Mouse (Mus musculus) testis, adult 2 months (tissue): ENCODE results near the gene Axin1. TPM values are rescaled to one million over a fixed set of nuclear protein-coding genes. Genes with fewer than 3 reads are reported as not detected.

Source experiments
- H3K27ac ChIP-seq: fragments of 200-500 bp; 2 replicates; pipeline ENCODE4 v1.5.1; 2012; ENCODE audit warnings: low read depth, low read length; ENCODE audit not compliant: control insufficient read depth, insufficient read depth
- H3K27me3 ChIP-seq: fragments of 200-500 bp; 2 replicates; pipeline ENCODE4 v1.6.1; 2012; ENCODE audit warnings: mild to moderate bottlenecking, low read length, moderate library complexity; ENCODE audit not compliant: control insufficient read depth, insufficient read depth
- H3K36me3 ChIP-seq: fragments of 200-500 bp; 2 replicates; pipeline ENCODE4 v1.6.1; 2012; ENCODE audit warnings: mild to moderate bottlenecking, low read length; ENCODE audit not compliant: control insufficient read depth, insufficient read depth
- H3K4me1 ChIP-seq: fragments of 200-500 bp; 2 replicates; pipeline ENCODE4 v1.6.1; 2012; ENCODE audit warnings: low read length; ENCODE audit not compliant: control insufficient read depth, insufficient read depth
- H3K4me3 ChIP-seq: fragments of 200-500 bp; 2 replicates; pipeline ENCODE4 v1.5.1; 2012; ENCODE audit warnings: low read depth, mild to moderate bottlenecking, low read length, moderate library complexity, mixed read lengths; ENCODE audit not compliant: control insufficient read depth
- CTCF ChIP-seq: fragments of 200-500 bp; IDR thresholded peaks from 2 replicates; pipeline ENCODE4 v1.5.1; 2012; ENCODE audit warnings: low read depth, mild to moderate bottlenecking, inconsistent platforms, low read length, moderate library complexity; ENCODE audit not compliant: control insufficient read depth, insufficient read depth, insufficient replicate concordance
- POLR2A ChIP-seq: fragments of 200-500 bp; IDR thresholded peaks from 2 replicates; pipeline ENCODE4 v1.6.1; 2012; ENCODE audit warnings: low read depth, mild to moderate bottlenecking, inconsistent platforms, low read length, moderate library complexity; ENCODE audit not compliant: control insufficient read depth
- polyA plus RNA-seq: library from polyadenylated mRNA; depleted of rRNA; stranded (reverse); fragments of >200 nt; gene quantifications from 2 replicates; pipeline ENCODE4 v1.2.3, GENCODE M21; 2012; rRNA removed

Gene Axin1
- polyA plus RNA-seq, 1 experiment: 15.0 TPM

DNA sequence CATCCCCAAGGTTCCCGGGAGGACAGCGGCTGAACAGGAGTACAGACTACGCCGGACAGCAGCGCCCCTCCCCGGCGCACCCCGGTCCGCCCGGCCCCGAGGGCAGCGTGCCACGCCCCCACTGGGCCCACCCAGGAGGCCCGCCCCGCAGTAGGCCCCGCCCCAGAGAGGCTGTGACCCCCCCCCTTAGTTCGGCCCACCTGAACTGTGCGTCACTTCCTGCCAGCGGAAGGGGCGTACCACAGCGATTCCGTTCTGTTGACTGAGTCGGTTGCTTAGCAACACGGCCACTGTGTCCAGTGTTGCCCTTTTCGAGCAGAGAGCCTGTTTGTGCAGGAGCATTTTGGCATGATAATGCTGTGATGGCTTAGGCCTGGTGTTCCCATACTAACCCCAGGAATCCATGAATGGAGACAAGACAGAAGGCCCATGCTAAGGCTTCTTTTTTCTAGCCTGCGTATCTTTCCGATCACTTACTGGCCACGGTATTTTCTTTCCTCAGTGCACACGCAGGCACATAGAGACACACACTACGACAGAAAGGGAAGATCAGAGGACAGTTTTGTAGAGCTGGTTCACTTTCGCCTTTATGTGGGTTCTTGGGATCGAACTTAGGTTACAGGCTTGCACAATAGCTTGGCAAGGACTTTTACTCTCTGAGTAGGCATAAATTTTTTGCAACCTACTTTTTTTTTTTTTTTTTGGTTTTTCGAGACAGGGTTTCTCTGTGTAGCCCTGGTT lies 105.8 kb downstream of the Axin1 start, which contains the start of gene Fam234a:
Fam234a (minus strand) TSS at position 142 of the 741 bp plus-strand sequence.
- Histone ChIP-seq H3K36me3 (no peaks in the 10 kb centered on the region), H3K27ac (peak within 1 kb of the TSS; percentile 85), H3K4me1 (peaks cover 4% of the 10 kb centered on the region), H3K4me3 (peak within 1 kb of the TSS; percentile 94), H3K27me3 (no peaks in the 10 kb centered on the region)
- TF ChIP-seq CTCF (no peak), POLR2A (peak; percentile 97)

Other genes starting within 250 kb of the Axin1 start
- 30.2 and 31.9 TPM in 2 replicates for gene Rab40c, start 219.0 kb upstream of the Axin1 start, polyA plus RNA-seq
- gene Pigq, start 193.8 kb upstream of the Axin1 start, polyA plus RNA-seq: 21.4 and 24.4 TPM in 2 replicates
- 0.40 and 0.69 TPM in 2 replicates for gene Nhlrc4, start 193.7 kb upstream of the Axin1 start, polyA plus RNA-seq
- 0.10 and 0.20 TPM in 2 replicates for gene A930017K11Rik, start 186.1 kb upstream of the Axin1 start, polyA plus RNA-seq
- 20.1 and 22.1 TPM in 2 replicates for gene Capn15, start 152.9 kb upstream of the Axin1 start, polyA plus RNA-seq
- gene Rab11fip3, start 69.1 kb upstream of the Axin1 start, polyA plus RNA-seq: 35.2 and 37.5 TPM in 2 replicates
- gene Decr2, start 48.4 kb upstream of the Axin1 start, polyA plus RNA-seq: 9.8 and 12.0 TPM in 2 replicates
- 5.3 and 5.4 TPM in 2 replicates for gene Nme4, start 43.1 kb upstream of the Axin1 start, polyA plus RNA-seq
- gene Tmem8, start 25.4 kb upstream of the Axin1 start, polyA plus RNA-seq: 361 and 374 TPM in 2 replicates
- gene Mrpl28, start 15.2 kb upstream of the Axin1 start, polyA plus RNA-seq: 30.4 and 36.5 TPM in 2 replicates
- not detected in 2 replicates for gene Pdia2, start 60.4 kb downstream of the Axin1 start, polyA plus RNA-seq
- gene Rgs11, start 64.3 kb downstream of the Axin1 start, polyA plus RNA-seq: 12.9 and 16.0 TPM in 2 replicates
- gene Arhgdig, start 69.1 kb downstream of the Axin1 start, polyA plus RNA-seq: 5.0 and 6.4 TPM in 2 replicates
- 73.8 and 74.9 TPM in 2 replicates for gene Fam234a, start 105.6 kb downstream of the Axin1 start, polyA plus RNA-seq
- gene Luc7l, start 114.2 kb downstream of the Axin1 start, polyA plus RNA-seq: 15.0 and 16.3 TPM in 2 replicates